ENCODE assay signal across 8 mouse cellular contexts in genomic region chr16:89960904-89961303, GRCm38 (mm10).
DNase-seq lines count a peak whose midpoint lies in the region; ATAC-seq and TF ChIP-seq lines count a peak whose summit lies in the region.

No protein-coding gene starts in this region.

- WGBS in cerebellum, adult 2 months: 9% methylated on average over 7 of the region's 8 CpGs
- WGBS in lung, embryonic 14.5 days: 13% methylated on average over 7 of the region's 8 CpGs
- WGBS in limb, embryonic 11.5 days: 27% methylated on average over 5 of the region's 8 CpGs
- 14% methylated on average over 6 of the region's 8 CpGs for WGBS in olfactory bulb, adult 2 months

- peak overlapping the region; percentile 23 for H3K27ac ChIP-seq in cerebellum, adult 2 months (ENCODE audit: insufficient read depth, low read length)
- no peak overlapping the region for H3K27ac ChIP-seq in lung, embryonic 14.5 days (ENCODE audit: low read depth)
- no peak overlapping the region for H3K27ac ChIP-seq in limb, embryonic 11.5 days (replicated peaks; ENCODE audit: low read depth, low read length)
- peak overlapping the region; percentile 18; the same call in 1 of the 2 replicates for H3K27ac ChIP-seq in olfactory bulb, adult 2 months (ENCODE audit: insufficient read depth, low read depth, low read length)

- no peak for TF ChIP-seq POLR2A in cerebellum, adult 2 months (IDR thresholded peaks at IDR 0.05; ENCODE audit: borderline replicate concordance, insufficient read depth, low read length)
- TF ChIP-seq POLR2A in olfactory bulb, adult 2 months (IDR thresholded peaks at IDR 0.05; ENCODE audit: insufficient read depth, low read depth, low read length): no peak

- peak in 1 of 2 experiments; percentile 54 for DNase-seq in cerebellum, adult 2 months
- no peak for DNase-seq in cerebellum, adult 9-11 months
- peak; percentile 33 for DNase-seq in lung, embryonic 14.5 days
- DNase-seq in lung, postnatal 25 days (ENCODE audit: low spot score): no peak
- DNase-seq in limb, embryonic 11.5 days (ENCODE audit: low spot score): no peak
- DNase-seq in adrenal gland, adult 18-20 months (ENCODE audit: low spot score in 2 of 2): no peak
- no peak for DNase-seq in cerebellum, postnatal 4 days (ENCODE audit: low spot score in 2 of 2)

- H3K27me3 ChIP-seq in cerebellum, adult 2 months (ENCODE audit: control insufficient read depth, insufficient read depth, low read length): no peaks in the 10 kb centered on the region
- no peaks in the 10 kb centered on the region for H3K27me3 ChIP-seq in lung, embryonic 14.5 days (ENCODE audit: insufficient read depth, low read length)
- H3K27me3 ChIP-seq in limb, embryonic 11.5 days (ENCODE audit: control insufficient read depth, insufficient read depth, low read length): no peaks in the 10 kb centered on the region

- H3K4me3 ChIP-seq in cerebellum, adult 2 months (replicated peaks; ENCODE audit: insufficient read depth, low read depth, low read length): peak overlapping the region; percentile 100
- H3K4me3 ChIP-seq in lung, embryonic 14.5 days (ENCODE audit: low read depth, low read length): peak overlapping the region; percentile 45
- H3K4me3 ChIP-seq in limb, embryonic 11.5 days (ENCODE audit: low read depth, low read length): peak overlapping the region; percentile 42
- H3K4me3 ChIP-seq in olfactory bulb, adult 2 months (ENCODE audit: insufficient read depth, low read depth, low read length): peak overlapping the region; percentile 50; the same call in 1 of the 2 replicates

- no peak overlapping the region for H3K9ac ChIP-seq in lung, embryonic 14.5 days
- no peak overlapping the region for H3K9ac ChIP-seq in limb, embryonic 11.5 days (ENCODE audit: low read length)

- H3K36me3 ChIP-seq in lung, embryonic 14.5 days (ENCODE audit: insufficient read depth): no peaks in the 10 kb centered on the region
- no peaks in the 10 kb centered on the region for H3K36me3 ChIP-seq in limb, embryonic 11.5 days (ENCODE audit: control insufficient read depth, insufficient read depth, low read length)

- ATAC-seq in lung, embryonic 14.5 days (ENCODE audit: insufficient read depth): no peak
- no peak for ATAC-seq in limb, embryonic 11.5 days (ENCODE audit: insufficient number of reproducible peaks, low FRiP score, low TSS enrichment, low read depth)

- H3K9me3 ChIP-seq in lung, embryonic 14.5 days (ENCODE audit: low read depth, low read length): no peaks in the 10 kb centered on the region
- H3K9me3 ChIP-seq in limb, embryonic 11.5 days (ENCODE audit: control insufficient read depth, low read length): no peaks in the 10 kb centered on the region

- H3K4me1 ChIP-seq in cerebellum, adult 2 months (ENCODE audit: control insufficient read depth, insufficient read depth, low read length): peaks cover 13% of the 10 kb centered on the region
- H3K4me1 ChIP-seq in lung, embryonic 14.5 days (ENCODE audit: insufficient read depth): peaks cover 11% of the 10 kb centered on the region; the same call in 1 of the 2 replicates
- H3K4me1 ChIP-seq in limb, embryonic 11.5 days (ENCODE audit: control insufficient read depth, insufficient read depth, low read length): peaks cover 18% of the 10 kb centered on the region
- peaks cover 11% of the 10 kb centered on the region for H3K4me1 ChIP-seq in olfactory bulb, adult 2 months (ENCODE audit: control insufficient read depth, insufficient read depth, low read length)

- H3K4me2 ChIP-seq in lung, embryonic 14.5 days: peak overlapping the region; percentile 81
- peak overlapping the region; percentile 88 for H3K4me2 ChIP-seq in limb, embryonic 11.5 days (ENCODE audit: low read depth, severe bottlenecking)

- TF ChIP-seq CTCF in cerebellum, adult 2 months (IDR thresholded peaks at IDR 0.05; ENCODE audit: borderline replicate concordance, insufficient read depth, low read depth, low read length): no peak
- no peak for TF ChIP-seq CTCF in lung, embryonic 14.5 days (IDR thresholded peaks at IDR 0.05; ENCODE audit: low read depth)
- no peak for TF ChIP-seq CTCF in olfactory bulb, adult 2 months (IDR thresholded peaks at IDR 0.05; ENCODE audit: insufficient read depth, low read depth, low read length)

Comparison
In these comparisons a context has a peak if more than half of its experiments do, and no peak if none do; other contexts are left out.
1. H3K27ac ChIP-seq: peak in cerebellum, adult 2 months (single experiment) and olfactory bulb, adult 2 months (single experiment); none in lung, embryonic 14.5 days (single experiment) and limb, embryonic 11.5 days (single experiment).
2. H3K4me3 ChIP-seq: peak in every context shown above with its lines; median percentile 100 in cerebellum, adult 2 months; 50 in olfactory bulb, adult 2 months; 45 in lung, embryonic 14.5 days; 42 in limb, embryonic 11.5 days.